Mouse (Mus musculus) heart, adult 2 months (tissue): ENCODE measurements around the gene Fam71e1.

Experiments used
- EP300 ChIP-seq: fragments of 200-500 bp; IDR thresholded peaks from 2 replicates; pipeline ENCODE4 v1.6.1; 2011; ENCODE audit warnings: low read depth, low read length, control low read depth; ENCODE audit not compliant: insufficient read depth
- POLR2A ChIP-seq: fragments of 200-500 bp; IDR thresholded peaks from 2 replicates; pipeline ENCODE4 v1.6.1; 2011; ENCODE audit warnings: mild to moderate bottlenecking, low read depth, low read length, control low read depth; ENCODE audit not compliant: insufficient read depth

- no peak for TF ChIP-seq POLR2A
- no peak for TF ChIP-seq EP300
Observed at GRCm38 (mm10) chr7:44460067-44460466, 36.3 kb upstream of the Fam71e1 start.
